Mouse (Mus musculus) ES-Bruce4 (cell line): Measurements from ENCODE around the gene Acvr1b. TPM values are rescaled to one million over a fixed set of nuclear protein-coding genes. Genes with fewer than 3 reads are reported as not detected.

Source experiments
- H3K27ac ChIP-seq: 2 replicates; pipeline ENCODE4 v1.5.1; 2012; ENCODE audit warnings: low read length, inconsistent platforms; ENCODE audit not compliant: insufficient read depth
- H3K27me3 ChIP-seq: 2 replicates; pipeline ENCODE4 v1.6.1; 2012; ENCODE audit warnings: mild to moderate bottlenecking, low read length, inconsistent platforms; ENCODE audit not compliant: control insufficient read depth, poor library complexity, insufficient read depth, severe bottlenecking
- H3K36me3 ChIP-seq: 2 replicates; pipeline ENCODE4 v1.6.1; 2012; ENCODE audit warnings: inconsistent platforms, mild to moderate bottlenecking, low read length, moderate library complexity; ENCODE audit not compliant: control insufficient read depth, poor library complexity, insufficient read depth, severe bottlenecking
- H3K4me1 ChIP-seq: one replicate; pipeline ENCODE4 v1.8.1; 2011; ENCODE audit warnings: low read length; ENCODE audit not compliant: control insufficient read depth, insufficient read depth
- H3K4me3 ChIP-seq: 2 replicates; pipeline ENCODE4 v1.5.1; 2011; ENCODE audit warnings: low read depth, mild to moderate bottlenecking, low read length
- H3K9ac ChIP-seq: 2 replicates; pipeline ENCODE4 v1.6.1; 2012; ENCODE audit warnings: low read depth, mild to moderate bottlenecking, inconsistent platforms; ENCODE audit not compliant: poor library complexity, severe bottlenecking
- H3K9me3 ChIP-seq: replicated peaks from 2 replicates; pipeline ENCODE4 v1.6.1; 2012; ENCODE audit warnings: mild to moderate bottlenecking, low read length, inconsistent platforms; ENCODE audit not compliant: control insufficient read depth, poor library complexity, insufficient read depth, severe bottlenecking
- CTCF ChIP-seq: IDR thresholded peaks from one replicate; pipeline ENCODE4 v1.8.1; 2011; ENCODE audit warnings: low read depth, low read length
- EP300 ChIP-seq: IDR thresholded peaks from 2 replicates; pipeline ENCODE4 v1.6.1; 2011; ENCODE audit warnings: low read depth, low read length; ENCODE audit not compliant: insufficient read depth
- POLR2A ChIP-seq: IDR thresholded peaks from one replicate; pipeline ENCODE4 v1.8.1; 2011; ENCODE audit warnings: low read length; ENCODE audit not compliant: insufficient read depth
- polyA plus RNA-seq: library from polyadenylated mRNA; stranded (reverse); fragments of >200 nt; gene quantifications from 2 replicates; pipeline ENCODE4 v1.2.4, GENCODE M21; 2011; ENCODE audit warnings: low read depth; ENCODE audit not compliant: missing spikeins, insufficient read depth, insufficient read length

The Acvr1b gene
- polyA plus RNA-seq, 1 experiment = 27.7 TPM

DNA sequence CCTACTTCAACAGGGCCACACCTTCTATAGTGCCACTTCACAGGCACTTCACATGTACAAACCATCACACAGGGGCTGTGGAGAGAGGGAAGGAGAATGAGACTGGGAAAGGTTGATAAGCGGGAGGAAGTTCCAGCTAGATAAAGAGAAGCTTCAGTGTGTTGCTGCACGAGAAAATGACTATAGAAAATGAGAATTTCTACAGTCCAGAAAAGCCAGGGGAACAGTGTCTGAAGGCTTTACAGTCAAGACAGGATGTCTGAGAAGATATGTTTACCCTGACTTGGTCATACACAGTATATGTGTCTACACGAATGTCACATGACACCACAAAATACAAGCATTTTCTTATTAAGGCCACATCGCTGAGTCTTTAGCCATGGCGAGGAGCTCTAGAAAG, 4.0 kb upstream of the Acvr1b start:
- no peak overlapping the region for H3K9ac ChIP-seq
- TF ChIP-seq CTCF (no peak), POLR2A (no peak), EP300 (no peak)
- peaks cover 3% of the 10 kb centered on the region; the same call in 1 of the 2 replicates for H3K27me3 ChIP-seq
- no peak overlapping the region for H3K27ac ChIP-seq
- H3K4me3 ChIP-seq = no peak overlapping the region
- no peaks in the 10 kb centered on the region for H3K9me3 ChIP-seq
- peaks cover 6% of the 10 kb centered on the region for H3K4me1 ChIP-seq
- H3K36me3 ChIP-seq = no peaks in the 10 kb centered on the region

DNA sequence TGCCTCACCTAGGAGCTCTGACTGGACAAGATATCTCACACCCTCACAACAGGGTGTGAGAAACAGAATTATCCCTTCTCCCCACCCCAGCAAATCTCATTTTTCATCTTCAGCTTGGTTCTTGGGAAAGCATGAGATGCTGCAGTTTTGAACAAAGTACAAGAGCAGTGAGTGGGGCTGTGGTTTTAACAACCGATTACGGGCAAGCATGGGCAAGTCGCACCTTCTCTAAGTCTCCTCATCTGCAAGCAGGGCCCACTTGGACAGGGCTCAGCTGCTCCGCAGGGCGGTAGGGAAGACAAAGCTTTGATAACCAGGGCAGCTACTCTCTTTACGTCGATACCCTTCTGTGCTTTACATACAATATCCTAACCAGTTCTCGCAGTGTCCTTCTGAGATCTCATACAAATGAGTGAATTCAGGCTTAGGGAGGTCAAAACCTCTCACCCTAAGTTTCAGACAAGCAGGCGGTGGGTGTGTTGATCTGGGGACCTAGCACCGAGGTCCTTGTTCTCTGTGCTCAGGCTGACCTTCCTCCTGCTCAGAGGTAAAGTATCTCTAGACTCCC, 3.4 kb upstream of the Acvr1b start:
- no peaks in the 10 kb centered on the region for H3K9me3 ChIP-seq
- H3K4me3 ChIP-seq = no peak overlapping the region
- H3K36me3 ChIP-seq = no peaks in the 10 kb centered on the region
- H3K27me3 ChIP-seq = peaks cover 3% of the 10 kb centered on the region; the same call in 1 of the 2 replicates
- TF ChIP-seq POLR2A = no peak
- no peak for TF ChIP-seq EP300
- TF ChIP-seq CTCF = no peak
- H3K27ac ChIP-seq = no peak overlapping the region
- H3K9ac ChIP-seq = no peak overlapping the region
- H3K4me1 ChIP-seq = peaks cover 7% of the 10 kb centered on the region

DNA sequence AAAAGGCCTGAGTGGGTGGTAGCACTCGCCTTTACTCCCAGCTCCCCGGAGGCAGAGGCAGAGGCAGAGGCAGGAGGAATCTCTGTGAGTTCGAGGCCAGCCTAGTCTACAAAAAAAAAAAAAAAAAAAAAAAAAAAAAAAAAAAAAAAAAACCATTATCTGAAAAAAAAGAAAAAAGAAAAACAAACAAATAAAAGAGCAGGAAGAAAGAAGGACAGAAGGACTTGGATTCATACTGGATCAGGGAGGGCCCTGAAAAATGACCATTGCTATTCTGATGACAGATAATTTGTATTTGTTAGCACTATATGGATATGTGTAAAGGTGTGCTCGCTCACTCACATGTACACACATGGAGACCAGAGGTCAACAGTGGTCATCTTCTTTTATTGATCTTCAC, 2.6 kb upstream of the Acvr1b start:
- peaks cover 3% of the 10 kb centered on the region; the same call in 1 of the 2 replicates for H3K27me3 ChIP-seq
- no peak overlapping the region for H3K27ac ChIP-seq

DNA sequence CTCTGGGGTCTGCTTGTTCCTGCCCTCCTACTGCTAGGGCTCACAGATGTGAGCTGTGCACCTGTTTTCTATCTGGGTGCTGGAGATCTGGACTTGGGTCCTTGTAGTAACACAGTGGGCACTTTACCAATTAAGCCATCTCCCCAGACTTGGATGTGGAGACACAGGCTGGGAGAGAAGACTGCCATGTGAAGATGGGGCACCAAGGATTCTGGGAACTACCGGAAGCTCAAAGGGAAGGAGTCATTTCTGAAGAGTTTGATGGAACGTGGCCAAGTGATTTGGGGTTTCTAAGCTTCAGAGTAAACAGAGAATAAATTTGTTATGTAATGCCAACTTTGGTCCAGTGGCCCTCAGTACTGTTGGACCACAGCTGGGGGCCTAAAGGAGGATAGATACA, 1.9 kb upstream of the Acvr1b start:
- Histone ChIP-seq H3K4me3 (no peak overlapping the region), H3K4me1 (peaks cover 4% of the 10 kb centered on the region), H3K27me3 (peaks cover 3% of the 10 kb centered on the region; the same call in 1 of the 2 replicates), H3K36me3 (no peaks in the 10 kb centered on the region), H3K9ac (no peak overlapping the region), H3K27ac (no peak overlapping the region), H3K9me3 (no peaks in the 10 kb centered on the region)
- TF ChIP-seq CTCF (no peak), EP300 (no peak), POLR2A (no peak)

More for the DNA sequence above, 2.6 kb upstream of the Acvr1b start:
- no peak overlapping the region for H3K9ac ChIP-seq
- H3K4me3 ChIP-seq = no peak overlapping the region
- no peaks in the 10 kb centered on the region for H3K9me3 ChIP-seq
- no peaks in the 10 kb centered on the region for H3K36me3 ChIP-seq
- H3K4me1 ChIP-seq = peaks cover 2% of the 10 kb centered on the region
- TF ChIP-seq POLR2A (no peak), EP300 (no peak), CTCF (no peak)

DNA sequence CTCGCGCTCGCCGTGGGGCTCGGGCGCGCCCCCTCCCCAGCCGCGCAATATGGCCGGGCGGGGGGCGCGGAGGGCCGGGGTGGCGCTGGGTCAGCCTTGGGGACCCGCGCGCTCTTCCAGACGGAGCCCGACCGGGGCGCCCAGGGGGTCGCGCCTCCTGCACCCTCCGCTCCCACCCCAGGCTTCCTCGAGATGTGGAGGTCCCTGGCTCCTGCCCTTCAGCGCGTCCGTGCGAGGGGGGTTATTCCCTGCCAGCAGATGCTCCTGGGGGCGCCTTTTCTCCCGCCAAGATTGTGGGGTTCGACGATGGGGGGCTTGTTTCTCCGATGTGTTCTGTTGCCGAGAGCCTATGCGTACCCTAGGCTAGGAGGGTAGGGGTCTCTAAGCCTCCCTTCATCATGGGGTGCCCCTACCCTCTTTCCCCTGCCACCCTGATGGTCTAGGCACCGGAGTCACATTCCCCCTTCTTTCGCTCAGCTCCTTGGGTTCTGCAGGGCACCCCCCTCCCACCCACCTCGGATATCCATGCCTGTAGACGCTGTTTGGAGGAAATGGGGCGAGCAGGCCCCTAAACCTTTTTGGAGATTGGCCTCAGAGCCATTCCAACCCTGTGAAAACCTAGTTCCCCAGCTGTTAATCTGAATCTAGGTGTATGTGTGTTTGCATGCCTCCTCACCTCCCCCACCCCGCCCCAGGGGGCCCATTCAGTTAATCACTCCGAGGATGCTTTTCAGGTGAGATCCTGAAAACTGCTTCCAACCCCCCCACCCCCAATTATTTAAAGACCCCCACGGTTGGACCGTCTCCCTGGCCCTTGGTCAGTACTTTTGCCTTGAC, 645 bp downstream of the Acvr1b start:
- Histone ChIP-seq H3K4me3 (peak overlapping the region; percentile 72), H3K4me1 (peaks cover 6% of the 10 kb centered on the region), H3K9me3 (no peaks in the 10 kb centered on the region), H3K27me3 (peaks cover 3% of the 10 kb centered on the region; the same call in 1 of the 2 replicates), H3K36me3 (no peaks in the 10 kb centered on the region), H3K9ac (peak overlapping the region; percentile 95), H3K27ac (no peak overlapping the region)
- no peak for TF ChIP-seq EP300
- no peak for TF ChIP-seq CTCF
- no peak for TF ChIP-seq POLR2A

DNA sequence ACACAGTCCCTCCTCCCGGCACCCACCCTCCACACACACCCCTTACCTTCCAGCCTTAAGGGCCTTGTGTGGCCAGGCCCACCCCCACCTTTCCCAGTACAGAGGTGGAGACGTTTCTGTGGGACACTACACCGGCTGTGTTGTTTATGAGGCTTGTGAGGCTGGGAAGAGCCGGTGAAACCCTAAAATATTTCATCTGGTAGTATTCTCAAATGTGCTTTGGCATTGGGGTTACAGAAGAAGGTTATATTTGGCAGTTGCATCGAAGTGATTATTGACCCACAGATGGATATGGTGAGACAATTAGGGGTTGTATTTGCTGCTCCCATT, 1.2 kb downstream of the Acvr1b start:
- no peak overlapping the region for H3K27ac ChIP-seq
- H3K36me3 ChIP-seq = no peaks in the 10 kb centered on the region
- TF ChIP-seq CTCF (no peak), POLR2A (no peak), EP300 (no peak)
- H3K4me1 ChIP-seq = peaks cover 6% of the 10 kb centered on the region
- peak overlapping the region; percentile 95 for H3K9ac ChIP-seq
- H3K9me3 ChIP-seq = no peaks in the 10 kb centered on the region
- H3K4me3 ChIP-seq = peak overlapping the region; percentile 72
- peaks cover 3% of the 10 kb centered on the region; the same call in 1 of the 2 replicates for H3K27me3 ChIP-seq
